Mouse (Mus musculus): ENCODE measurements at regions not wholly inside any gene's neighbourhood (a gene's known extent, or its start where the extent isn't known, plus 50 kb on each side); places are given as distances from the start of the nearest gene placed in this dataset.

DNA sequence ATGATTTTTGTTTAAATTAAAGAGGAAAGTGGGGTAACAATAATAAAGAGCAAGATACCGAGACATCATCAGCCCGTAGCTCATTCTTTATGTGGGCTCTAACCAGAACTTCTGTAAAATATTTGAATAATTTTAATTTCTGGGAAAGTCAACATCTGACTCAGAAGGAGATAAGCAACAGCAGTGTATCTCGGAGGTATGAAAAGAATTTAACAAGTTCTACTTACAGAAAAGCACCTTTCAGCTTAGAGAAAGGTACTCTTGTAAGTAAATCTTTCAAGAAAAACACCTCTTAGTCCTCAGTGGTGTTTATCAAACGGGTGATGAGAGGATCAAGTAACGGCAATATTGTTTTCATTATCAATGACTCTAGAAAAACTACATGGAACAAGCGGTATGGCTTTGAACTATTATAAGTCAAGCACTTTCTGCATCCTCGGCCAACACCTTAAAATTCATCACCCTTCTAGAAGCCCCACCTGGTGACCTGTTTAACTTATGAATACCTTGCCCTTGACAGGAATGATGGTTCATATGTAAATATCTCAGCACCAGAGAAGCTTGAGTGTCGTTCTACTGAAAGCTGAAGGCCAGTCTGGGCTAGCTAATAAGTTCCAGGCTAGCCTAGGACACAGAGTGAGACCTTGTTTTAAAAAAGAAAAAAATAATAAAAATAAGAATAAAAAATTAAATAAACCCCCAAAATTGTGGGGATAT lies 57.7 kb upstream of the Slc39a8 start:
- ATAC-seq (no peak), DNase-seq (ENCODE audit: low read depth, low spot score) (no peak)
- in situ Hi-C loops (cut with MboI; ENCODE audit: low pct_unique_long_range_greater_than_20kb) = no loop called here
- TF ChIP-seq CTCF (IDR thresholded peaks at IDR 0.05) = no peak
- ChIA-PET POLR2A (no interaction called here), CTCF (no interaction called here)
- no peaks in the 10 kb centered on the region for H3K27me3 ChIP-seq

DNA sequence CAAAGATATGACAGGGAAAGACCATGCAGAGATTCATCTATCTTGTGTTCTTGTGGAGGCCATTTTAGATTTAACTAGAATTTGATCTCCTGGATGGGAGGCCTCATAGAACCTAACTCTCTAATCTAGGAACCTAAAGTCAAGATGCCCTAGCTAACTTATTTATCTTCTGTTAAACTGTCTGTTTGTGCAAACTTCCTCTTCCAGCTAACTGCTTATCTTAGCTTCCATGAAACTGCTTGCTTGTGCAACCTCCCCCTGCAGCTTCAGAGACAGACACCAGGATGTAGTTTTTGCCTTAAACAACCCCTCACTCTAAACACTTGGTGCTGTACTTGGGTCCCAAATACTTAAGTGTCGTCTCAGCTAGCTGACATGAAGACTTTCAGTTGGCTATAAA lies 66.5 kb upstream of the Nfkb1 start:
- in situ Hi-C loops (cut with MboI; ENCODE audit: low pct_unique_long_range_greater_than_20kb) = no loop called here
- POLR2A ChIA-PET = no interaction called here
- no peak for TF ChIP-seq CTCF (IDR thresholded peaks at IDR 0.05)
- no peak for ATAC-seq
- DNase-seq (ENCODE audit: low read depth, low spot score) = no peak
- H3K27me3 ChIP-seq = no peaks in the 10 kb centered on the region
- CTCF ChIA-PET = interaction anchor here (1.4 kb wide), 1 partner anchor 27 kb away, joined by 4 read pairs; no protein-coding TSS in a partner anchor

DNA sequence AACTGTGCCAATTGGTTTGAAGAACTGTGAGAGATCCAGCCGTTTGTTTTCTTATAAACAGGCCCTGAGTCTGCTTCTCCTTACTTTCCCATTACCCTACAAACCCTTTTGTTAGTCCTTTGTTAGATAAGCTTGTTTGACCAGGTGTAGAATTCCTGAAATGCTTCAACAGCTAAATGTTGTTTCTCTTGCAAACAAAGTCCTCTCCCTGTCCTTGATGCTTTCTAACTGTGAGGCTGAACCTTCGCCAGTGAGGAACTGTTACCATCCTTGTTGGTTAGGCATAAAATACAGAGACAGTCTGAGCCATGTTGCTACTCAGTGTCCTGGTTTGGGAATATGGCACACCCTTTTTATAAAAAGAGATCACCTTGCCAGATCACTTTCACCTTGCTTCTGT lies 65.5 kb upstream of the Nfkb1 start:
- ATAC-seq = no peak
- no peak for DNase-seq (ENCODE audit: low read depth, low spot score)
- no peaks in the 10 kb centered on the region for H3K27me3 ChIP-seq
- POLR2A ChIA-PET = interaction anchor here (0.7 kb wide), 1 partner anchor 218 kb away, joined by 3 read pairs; no protein-coding TSS in a partner anchor
- no peak for TF ChIP-seq CTCF (IDR thresholded peaks at IDR 0.05)
- CTCF ChIA-PET = interaction anchor here (1.2 to 1.4 kb wide), 2 partner anchors 26 to 128 kb away, joined by 3 to 4 read pairs; no protein-coding TSS in a partner anchor
- in situ Hi-C loops (cut with MboI; ENCODE audit: low pct_unique_long_range_greater_than_20kb) = no loop called here

DNA sequence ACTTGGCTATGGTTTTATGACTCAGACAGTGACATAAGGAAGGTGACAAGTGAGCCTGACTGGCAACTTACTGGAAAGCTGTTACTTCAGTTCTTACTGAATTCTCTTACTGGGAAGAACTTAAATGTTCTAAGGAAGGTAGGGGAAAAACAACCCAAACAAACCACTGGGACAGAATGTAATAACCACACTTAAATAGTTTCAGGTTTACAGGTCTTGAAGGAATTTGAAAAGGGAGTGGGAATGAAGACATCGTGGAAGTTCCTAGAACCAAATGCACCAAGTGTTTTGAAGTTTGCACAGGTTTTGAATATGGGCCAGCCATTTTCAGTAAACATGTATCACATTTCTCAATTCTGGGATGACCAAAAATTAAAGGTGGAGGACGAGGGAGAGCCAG lies 59.4 kb upstream of the Nfkb1 start:
- no peak for DNase-seq (ENCODE audit: low read depth, low spot score)
- no peaks in the 10 kb centered on the region for H3K27me3 ChIP-seq
- ChIA-PET CTCF (no interaction called here), POLR2A (no interaction called here)
- TF ChIP-seq CTCF (IDR thresholded peaks at IDR 0.05) = no peak
- ATAC-seq = no peak
- in situ Hi-C loops (cut with MboI; ENCODE audit: low pct_unique_long_range_greater_than_20kb) = no loop called here

DNA sequence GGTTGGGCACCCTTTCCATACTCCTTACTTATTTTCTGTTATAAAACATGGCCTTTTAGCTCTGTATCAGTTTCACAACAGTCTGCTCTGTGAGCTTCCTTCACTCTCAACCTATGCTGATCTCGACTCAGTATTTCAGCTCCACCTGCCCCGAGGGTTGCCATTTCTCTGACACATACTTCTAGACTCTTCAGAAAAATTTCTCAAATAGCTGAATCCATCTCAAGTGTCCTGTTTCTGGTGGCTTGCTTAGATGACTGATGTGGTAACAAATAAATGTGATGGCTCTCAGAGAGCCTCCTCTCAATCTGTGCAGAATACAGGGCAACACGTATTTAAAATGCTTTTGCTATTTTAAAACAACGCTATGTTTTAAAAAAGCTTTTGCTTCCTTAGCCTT lies 54.1 kb upstream of the Nfkb1 start:
- H3K27me3 ChIP-seq = no peaks in the 10 kb centered on the region
- in situ Hi-C loops (cut with MboI; ENCODE audit: low pct_unique_long_range_greater_than_20kb) = loop anchor here (25.0 kb wide), 1 partner anchor 1083 kb away; no protein-coding TSS in a partner anchor
- ATAC-seq (no peak), DNase-seq (ENCODE audit: low read depth, low spot score) (no peak)
- ChIA-PET POLR2A (no interaction called here), CTCF (interaction anchor here (2.0 kb wide), 1 partner anchor 15 kb away, joined by 5 read pairs; no protein-coding TSS in a partner anchor)
- no peak for TF ChIP-seq CTCF (IDR thresholded peaks at IDR 0.05)
